Mouse (Mus musculus): Measurements from ENCODE around the gene Hhatl.

Gene Hhatl

GRCm38 (mm10) chr9:121757835-121758814 lies 34.2 kb downstream of the Hhatl start:
- DNase-seq = no peak

GRCm38 (mm10) chr9:121757432-121757831 lies 34.9 kb downstream of the Hhatl start:
- no peak for DNase-seq

- DNase-seq = no peak
Measured at GRCm38 (mm10) chr9:121756785-121757184, 35.5 kb downstream of the Hhatl start.

- no peak for DNase-seq
Measured at GRCm38 (mm10) chr9:121754624-121755023, 37.7 kb downstream of the Hhatl start.

- DNase-seq = no peak
Measured at GRCm38 (mm10) chr9:121752774-121753173, 39.5 kb downstream of the Hhatl start.

GRCm38 (mm10) chr9:121744051-121744450 lies 48.3 kb downstream of the Hhatl start:
- DNase-seq = no peak

- DNase-seq = no peak
Measured at GRCm38 (mm10) chr9:121741168-121741567, 51.1 kb downstream of the Hhatl start.

- no peak for DNase-seq
Measured at GRCm38 (mm10) chr9:121740490-121740889, 51.8 kb downstream of the Hhatl start.
